10 mouse cellular contexts compared by ENCODE assay signal in the genomic region with DNA sequence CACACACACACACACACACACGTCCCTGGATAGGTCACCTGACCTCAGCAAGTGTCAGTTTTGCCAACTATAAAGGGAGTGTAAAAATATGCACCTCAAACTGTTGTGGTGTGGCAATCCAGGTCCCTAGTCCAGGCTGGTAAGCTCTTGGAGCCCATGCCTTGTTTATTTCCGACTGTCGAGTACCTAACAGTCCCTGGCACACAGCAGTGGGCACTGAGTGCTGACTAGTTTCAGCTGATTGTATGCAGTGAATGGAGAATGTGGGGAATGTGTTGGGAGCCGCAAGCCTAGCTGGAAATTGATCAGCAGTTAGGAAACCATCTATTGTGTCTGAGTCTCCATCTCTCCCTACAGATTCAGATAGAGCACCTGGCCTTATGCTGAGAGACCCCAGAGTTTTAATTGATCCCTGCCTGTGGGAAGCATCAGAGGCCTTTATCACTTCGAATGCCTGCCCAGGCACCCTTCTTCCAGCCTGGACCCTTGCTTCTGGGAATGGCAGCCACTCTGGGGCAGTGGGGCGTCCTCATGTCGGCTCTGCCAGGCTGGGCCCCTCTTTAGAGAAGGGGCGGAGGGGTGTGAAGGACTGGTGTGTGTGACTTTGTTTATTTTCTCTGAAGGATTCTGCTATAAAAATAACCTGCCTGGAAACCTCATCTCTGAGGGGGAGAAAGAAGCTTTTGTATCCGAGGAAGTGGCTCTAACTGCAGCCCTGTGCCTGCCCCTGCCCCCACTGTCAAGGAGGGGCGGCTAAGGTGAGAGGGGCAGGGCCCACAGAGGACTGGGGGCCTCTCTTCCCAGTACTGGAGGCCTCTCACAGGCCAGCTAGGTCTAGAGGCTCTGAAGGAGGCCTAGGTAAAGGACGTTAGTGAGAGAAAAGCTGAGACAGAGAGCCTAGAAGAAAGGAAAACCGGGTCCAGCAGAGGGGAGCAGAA. TPM values are rescaled to one million over a fixed set of nuclear protein-coding genes. Genes with fewer than 3 reads are reported as not detected.
DNase-seq lines count a peak whose midpoint lies in the region; ATAC-seq and TF ChIP-seq lines count a peak whose summit lies in the region.
"Had no signal": no experiment of that assay in that cellular context is flagged by ENCODE, and none has a peak within 500 bp of the region (broad histone marks: within the 10 kb centered on the region; RNA-seq: fewer than 3 reads in every experiment).

No protein-coding gene starts in this region.

- H3K27me3 ChIP-seq in forebrain, embryonic 10.5 days (ENCODE audit: poor library complexity, severe bottlenecking): peaks cover 6% of the 10 kb centered on the region; the same call in 1 of the 2 replicates
- H3K27me3 ChIP-seq in forebrain, embryonic 15.5 days: no peaks in the 10 kb centered on the region
- H3K27me3 ChIP-seq in stomach, embryonic 16.5 days (ENCODE audit: control insufficient read depth, insufficient read depth, low read length): no peaks in the 10 kb centered on the region
- no peaks in the 10 kb centered on the region for H3K27me3 ChIP-seq in stomach, postnatal 0 days (ENCODE audit: control insufficient read depth, insufficient read depth, low read length)
- no peaks in the 10 kb centered on the region for H3K27me3 ChIP-seq in limb, embryonic 13.5 days
- H3K27me3 ChIP-seq: hindbrain, embryonic 15.5 days had no signal

- H3K9ac ChIP-seq in forebrain, embryonic 15.5 days (replicated peaks): no peak overlapping the region
- H3K9ac ChIP-seq in stomach, embryonic 16.5 days (ENCODE audit: low read length): peak overlapping the region; percentile 38; the same call in 1 of the 2 replicates
- no peak overlapping the region for H3K9ac ChIP-seq in stomach, postnatal 0 days (ENCODE audit: low read length)
- peak overlapping the region; percentile 50; the same call in 1 of the 2 replicates for H3K9ac ChIP-seq in limb, embryonic 13.5 days
- H3K9ac ChIP-seq: hindbrain, embryonic 15.5 days had no signal

- peaks cover 2% of the 10 kb centered on the region; the same call in 1 of the 2 replicates for H3K36me3 ChIP-seq in forebrain, embryonic 10.5 days (replicated peaks)
- H3K36me3 ChIP-seq in forebrain, embryonic 15.5 days: no peaks in the 10 kb centered on the region
- H3K36me3 ChIP-seq in stomach, embryonic 16.5 days (ENCODE audit: control insufficient read depth, insufficient read depth, low read length): no peaks in the 10 kb centered on the region
- H3K36me3 ChIP-seq in stomach, postnatal 0 days (ENCODE audit: control insufficient read depth, insufficient read depth, low read length): no peaks in the 10 kb centered on the region
- no peaks in the 10 kb centered on the region for H3K36me3 ChIP-seq in limb, embryonic 13.5 days
- H3K36me3 ChIP-seq: hindbrain, embryonic 15.5 days had no signal

- TF ChIP-seq CTCF in stomach, postnatal 0 days (IDR thresholded peaks at IDR 0.05; ENCODE audit: low read depth): no peak

- no peaks in the 10 kb centered on the region for H3K9me3 ChIP-seq in forebrain, embryonic 10.5 days
- no peaks in the 10 kb centered on the region for H3K9me3 ChIP-seq in forebrain, embryonic 15.5 days
- H3K9me3 ChIP-seq in stomach, embryonic 16.5 days (replicated peaks; ENCODE audit: control insufficient read depth, low read length): no peaks in the 10 kb centered on the region
- no peaks in the 10 kb centered on the region for H3K9me3 ChIP-seq in stomach, postnatal 0 days (ENCODE audit: control insufficient read depth, low read length)
- H3K9me3 ChIP-seq in limb, embryonic 13.5 days: no peaks in the 10 kb centered on the region
- H3K9me3 ChIP-seq: hindbrain, embryonic 15.5 days had no signal

- no peak overlapping the region for H3K4me3 ChIP-seq in forebrain, embryonic 10.5 days
- no peak overlapping the region for H3K4me3 ChIP-seq in forebrain, embryonic 15.5 days
- no peak overlapping the region for H3K4me3 ChIP-seq in stomach, embryonic 16.5 days (replicated peaks; ENCODE audit: low read length)
- no peak overlapping the region for H3K4me3 ChIP-seq in stomach, postnatal 0 days (ENCODE audit: low read depth, low read length)
- H3K4me3 ChIP-seq in limb, embryonic 13.5 days: no peak overlapping the region
- H3K4me3 ChIP-seq: hindbrain, embryonic 15.5 days had no signal

- peak overlapping the region; percentile 85 for H3K27ac ChIP-seq in forebrain, embryonic 10.5 days
- no peak overlapping the region for H3K27ac ChIP-seq in forebrain, embryonic 15.5 days (replicated peaks)
- H3K27ac ChIP-seq in stomach, embryonic 16.5 days (ENCODE audit: low read length): no peak overlapping the region
- H3K27ac ChIP-seq in stomach, postnatal 0 days (replicated peaks): no peak overlapping the region
- H3K27ac ChIP-seq in limb, embryonic 13.5 days: peak overlapping the region; percentile 91
- H3K27ac ChIP-seq: hindbrain, embryonic 15.5 days had no signal

- WGBS in forebrain, embryonic 10.5 days: 37% methylated on average over 12 of the region's 12 CpGs
- WGBS in forebrain, embryonic 15.5 days: 22% methylated on average over 12 of the region's 12 CpGs
- WGBS in stomach, embryonic 16.5 days: 30% methylated on average over 12 of the region's 12 CpGs
- WGBS in stomach, postnatal 0 days: 36% methylated on average over 12 of the region's 12 CpGs
- WGBS in limb, embryonic 13.5 days: 29% methylated on average over 12 of the region's 12 CpGs

- peaks cover 67% of the 10 kb centered on the region for H3K4me1 ChIP-seq in forebrain, embryonic 10.5 days
- H3K4me1 ChIP-seq in forebrain, embryonic 15.5 days: peaks cover 14% of the 10 kb centered on the region
- 0 out of 2 replicates have a peak, but pooled peaks cover 7% of the 10 kb centered on the region for H3K4me1 ChIP-seq in stomach, embryonic 16.5 days (ENCODE audit: control insufficient read depth, insufficient read depth, low read length)
- no peaks in the 10 kb centered on the region; the same call in 1 of the 2 replicates for H3K4me1 ChIP-seq in stomach, postnatal 0 days (replicated peaks; ENCODE audit: control insufficient read depth, insufficient read depth)
- peaks cover 62% of the 10 kb centered on the region for H3K4me1 ChIP-seq in limb, embryonic 13.5 days

- no peak; the same call in 1 of the 2 replicates for ATAC-seq in forebrain, embryonic 15.5 days (replicated peaks)
- no peak for ATAC-seq in stomach, embryonic 16.5 days (ENCODE audit: insufficient read depth, low FRiP score)
- no peak for ATAC-seq in stomach, postnatal 0 days (ENCODE audit: low FRiP score, low TSS enrichment)
- ATAC-seq in limb, embryonic 13.5 days (ENCODE audit: low FRiP score, low read depth): peak; percentile 80

- no peak for DNase-seq in forebrain, embryonic 10.5 days (ENCODE audit: extremely low spot score, low spot score)
- DNase-seq in stomach, postnatal 0 days (ENCODE audit: low spot score): no peak
- DNase-seq in urinary bladder, adult 18-20 months (ENCODE audit: low spot score in 2 of 2): no peak
- DNase-seq in thymus, postnatal 4 days: no peak
- DNase-seq in kidney, postnatal 14 days: no peak
- DNase-seq: right cerebral cortex, postnatal 4 days had no signal

- no peak for TF ChIP-seq EP300 in stomach, postnatal 0 days (optimal IDR thresholded peaks at IDR 0.05)

- no peak overlapping the region for H3K4me2 ChIP-seq in forebrain, embryonic 15.5 days (replicated peaks)
- no peak overlapping the region for H3K4me2 ChIP-seq in stomach, embryonic 16.5 days (ENCODE audit: low read depth, low read length)
- no peak overlapping the region for H3K4me2 ChIP-seq in stomach, postnatal 0 days (replicated peaks; ENCODE audit: low read depth)
- H3K4me2 ChIP-seq in limb, embryonic 13.5 days (replicated peaks): peak overlapping the region; percentile 38
- H3K4me2 ChIP-seq: hindbrain, embryonic 15.5 days had no signal

RNA-seq across cellular contexts. Expression of a gene that starts 22.7 kb away (rescaled TPM):
- 183 and 190 TPM in 2 replicates for polyA plus RNA-seq in forebrain, embryonic 10.5 days (2016; fragmentation: Nextera tagmentation; extraction: Ambion mirVana)
- polyA plus RNA-seq in forebrain, embryonic 15.5 days (2015; fragmentation: Nextera tagmentation; extraction: Ambion mirVana): 25.6 and 25.8 TPM in 2 replicates
- polyA plus RNA-seq in stomach, embryonic 16.5 days (2015; fragmentation: Nextera tagmentation; extraction: Ambion mirVana): 0.59 and 0.85 TPM in 2 replicates
- 0.05 and 0.21 TPM in 2 replicates for polyA plus RNA-seq in stomach, postnatal 0 days (2015; fragmentation: Nextera tagmentation; extraction: Ambion mirVana)
- 706 and 829 TPM in 2 replicates for polyA plus RNA-seq in limb, embryonic 13.5 days (2015; fragmentation: Nextera tagmentation; extraction: Ambion mirVana)

Comparison
In these comparisons a context has a peak if more than half of its experiments do, and no peak if none do; other contexts are left out.
1. H3K27ac ChIP-seq: peak in forebrain, embryonic 10.5 days (single experiment) and limb, embryonic 13.5 days (single experiment); none in forebrain, embryonic 15.5 days (single experiment), stomach, embryonic 16.5 days (single experiment) and stomach, postnatal 0 days (single experiment).
2. H3K9ac ChIP-seq: peak in stomach, embryonic 16.5 days (single experiment) and limb, embryonic 13.5 days (single experiment); none in forebrain, embryonic 15.5 days (single experiment) and stomach, postnatal 0 days (single experiment).
3. RNA of a gene that starts 22.7 kb away (polyA plus RNA-seq): 706 to 829 TPM in limb, embryonic 13.5 days, 183 to 190 TPM in forebrain, embryonic 10.5 days and 25.6 to 25.8 TPM in forebrain, embryonic 15.5 days; 0.59 to 0.85 TPM in stomach, embryonic 16.5 days and 0.05 to 0.21 TPM in stomach, postnatal 0 days; every median in the first group is over 10 times any median in the second.